Mouse (Mus musculus) liver, adult 2 months (tissue): Measurements from ENCODE around the gene Rassf8. TPM values are rescaled to one million over a fixed set of nuclear protein-coding genes. Genes with fewer than 3 reads are reported as not detected.

Source experiments
- DNase-seq: peaks from one replicate; pipeline ENCODE4 v3.0.0-alpha.2; 2011; ENCODE audit warnings: low read depth, low spot score; ENCODE audit errors: extremely low read depth
- H3K27ac ChIP-seq: fragments of 200-500 bp; replicated peaks from 2 replicates; pipeline ENCODE4 v1.5.1; 2012; ENCODE audit warnings: low read depth, mild to moderate bottlenecking, control low read depth, inconsistent platforms, low read length; ENCODE audit not compliant: insufficient read depth
- H3K27me3 ChIP-seq: fragments of 200-500 bp; 2 replicates; pipeline ENCODE4 v1.6.1; 2012; ENCODE audit warnings: mild to moderate bottlenecking, moderate library complexity, low read length, inconsistent platforms; ENCODE audit not compliant: control insufficient read depth, insufficient read depth
- H3K36me3 ChIP-seq: fragments of 200-500 bp; 2 replicates; pipeline ENCODE4 v1.6.1; 2012; ENCODE audit warnings: low read length, inconsistent platforms; ENCODE audit not compliant: control insufficient read depth, insufficient read depth
- H3K4me1 ChIP-seq: fragments of 200-500 bp; 2 replicates; pipeline ENCODE4 v1.6.1; 2011; ENCODE audit warnings: low read length; ENCODE audit not compliant: control insufficient read depth, insufficient read depth
- H3K4me3 ChIP-seq: fragments of 200-500 bp; 2 replicates; pipeline ENCODE4 v1.5.1; 2011; ENCODE audit warnings: low read depth, mild to moderate bottlenecking, control low read depth, low read length, moderate library complexity; ENCODE audit not compliant: insufficient read depth
- H3K79me2 ChIP-seq: fragments of 200-500 bp; 2 replicates; pipeline ENCODE4 v1.6.1; 2012; ENCODE audit warnings: inconsistent platforms, mild to moderate bottlenecking, low read length, moderate library complexity; ENCODE audit not compliant: control insufficient read depth, insufficient read depth
- H3K9ac ChIP-seq: fragments of 200-500 bp; 2 replicates; pipeline ENCODE4 v1.6.1; 2012; ENCODE audit warnings: low read depth, mild to moderate bottlenecking, control low read depth, inconsistent platforms, low read length
- CTCF ChIP-seq: fragments of 200-500 bp; IDR thresholded peaks from 2 replicates; pipeline ENCODE4 v1.5.1; 2011; ENCODE audit warnings: low read depth, low read length, control low read depth
- POLR2A ChIP-seq: fragments of 200-500 bp; IDR thresholded peaks from 2 replicates; pipeline ENCODE4 v1.6.1; 2011; ENCODE audit warnings: low read length, control low read depth; ENCODE audit not compliant: insufficient read depth; ENCODE audit errors: extremely low read depth
- WGBS: fragments of 180-500 bp; shearing (Covaris S2); methylation state at CpG from one replicate; pipeline ENCODE4 v1.1.7; 2018; 5-methylcytosine and 5-hydroxymethylcytosine counted together
- polyA plus RNA-seq: library from polyadenylated mRNA; depleted of rRNA; stranded (reverse); fragments of >200 nt; gene quantifications from 2 replicates; pipeline ENCODE4 v1.2.3, GENCODE M21; 2012
- total RNA-seq: library from RNA; depleted of rRNA; stranded (reverse); fragments of >200 nt; gene quantifications from 2 replicates; pipeline ENCODE4 v1.2.3, GENCODE M21; 2014

Rassf8 gene
- total and polyA plus RNA-seq, 2 experiments = 19.5 to 30.0 TPM

GRCm38 (mm10) chr6:145726986-145727385 lies 19.6 kb upstream of the Rassf8 start:
- WGBS = 67% methylated on average over 5 of the region's 5 CpGs

DNA sequence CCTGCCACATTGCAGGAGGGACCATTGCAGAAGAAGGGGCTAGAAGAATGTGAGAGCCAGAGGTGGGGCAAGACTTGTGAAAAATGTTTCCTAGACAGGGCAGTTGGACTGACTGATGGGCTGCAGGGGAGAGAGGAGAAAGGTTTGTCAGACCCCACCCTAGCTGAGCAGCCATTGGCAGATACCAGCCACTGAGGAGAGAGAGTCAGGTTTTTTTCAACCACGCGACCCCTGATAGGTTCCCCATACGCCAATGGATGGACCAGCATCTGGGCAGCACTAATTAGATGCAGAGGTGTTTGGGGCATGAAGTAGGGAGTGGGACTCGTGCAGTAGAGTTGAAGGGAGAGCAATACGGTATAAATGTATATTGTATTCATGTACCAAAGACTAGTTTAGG lies 13.7 kb upstream of the Rassf8 start:
- no peak overlapping the region for H3K9ac ChIP-seq
- no peaks in the 10 kb centered on the region for H3K4me1 ChIP-seq
- WGBS = 85% methylated on average over 5 of the region's 5 CpGs
- H3K27ac ChIP-seq = no peak overlapping the region
- no peak for DNase-seq
- H3K27me3 ChIP-seq = no peaks in the 10 kb centered on the region
- no peak for TF ChIP-seq POLR2A
- no peak for TF ChIP-seq CTCF
- H3K79me2 ChIP-seq = no peaks in the 10 kb centered on the region
- no peak overlapping the region for H3K4me3 ChIP-seq
- no peaks in the 10 kb centered on the region for H3K36me3 ChIP-seq

More at GRCm38 (mm10) chr6:145726986-145727385, 19.6 kb upstream of the Rassf8 start:
- no peaks in the 10 kb centered on the region for H3K36me3 ChIP-seq
- H3K27me3 ChIP-seq = no peaks in the 10 kb centered on the region
- H3K27ac ChIP-seq = no peak overlapping the region
- TF ChIP-seq CTCF (no peak), POLR2A (no peak)
- DNase-seq = no peak
- no peak overlapping the region for H3K4me3 ChIP-seq
- H3K9ac ChIP-seq = no peak overlapping the region
- no peaks in the 10 kb centered on the region for H3K79me2 ChIP-seq
- H3K4me1 ChIP-seq = no peaks in the 10 kb centered on the region

GRCm38 (mm10) chr6:145733276-145733675 lies 13.3 kb upstream of the Rassf8 start:
- 74% methylated on average over 4 of the region's 4 CpGs for WGBS
- Histone ChIP-seq H3K9ac (no peak overlapping the region), H3K36me3 (no peaks in the 10 kb centered on the region), H3K4me1 (no peaks in the 10 kb centered on the region), H3K4me3 (no peak overlapping the region), H3K27me3 (no peaks in the 10 kb centered on the region), H3K79me2 (no peaks in the 10 kb centered on the region), H3K27ac (no peak overlapping the region)
- no peak for DNase-seq
- TF ChIP-seq CTCF (no peak), POLR2A (no peak)

DNA sequence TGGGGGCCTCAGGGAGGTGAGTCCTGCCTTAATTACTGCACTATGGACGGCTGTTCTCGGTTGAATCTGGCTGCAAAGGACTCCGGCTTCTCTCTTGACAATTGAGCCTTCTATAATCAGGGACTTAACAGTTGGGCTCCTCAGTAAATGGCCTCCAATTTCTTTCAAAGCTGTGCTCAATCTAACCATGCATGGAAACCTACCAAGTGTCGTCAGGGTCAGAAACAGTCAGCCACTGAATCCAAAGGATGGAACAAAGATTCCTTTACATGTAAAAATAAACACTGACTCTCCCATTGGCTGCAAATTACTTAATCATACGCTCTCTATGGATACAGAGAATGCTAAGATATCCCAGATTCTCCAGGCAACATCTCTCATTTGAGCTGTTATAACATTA lies 12.6 kb upstream of the Rassf8 start:
- 89% methylated on average over 5 of the region's 5 CpGs for WGBS
- H3K79me2 ChIP-seq = no peaks in the 10 kb centered on the region

DNA sequence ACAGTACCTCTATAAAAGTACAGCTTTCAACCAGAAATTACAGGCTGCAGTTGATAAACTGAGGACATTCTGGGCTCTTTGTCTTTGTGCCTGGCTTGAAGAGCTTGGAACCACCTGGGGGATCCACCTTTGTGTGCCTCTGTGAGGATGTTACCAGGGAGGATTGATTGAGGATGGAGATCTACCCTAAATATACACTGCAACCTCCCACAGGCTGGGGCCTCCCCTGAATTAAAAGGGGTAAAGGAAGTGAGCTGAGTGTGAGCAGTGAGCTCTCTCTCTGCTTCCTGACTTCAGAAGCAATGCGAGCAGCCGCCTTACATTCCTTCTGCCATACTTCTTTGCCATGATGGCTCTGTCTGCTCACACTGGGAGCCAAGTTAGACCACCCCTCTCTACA lies 10.4 kb upstream of the Rassf8 start:
- no peak overlapping the region for H3K27ac ChIP-seq
- H3K27me3 ChIP-seq = no peaks in the 10 kb centered on the region
- no peak overlapping the region for H3K4me3 ChIP-seq
- no peak for TF ChIP-seq CTCF
- WGBS = 77% methylated on average over 2 of the region's 2 CpGs
- H3K4me1 ChIP-seq = no peaks in the 10 kb centered on the region; the same call in 1 of the 2 replicates
- no peak for DNase-seq
- no peak overlapping the region for H3K9ac ChIP-seq
- no peaks in the 10 kb centered on the region for H3K36me3 ChIP-seq
- H3K79me2 ChIP-seq = no peaks in the 10 kb centered on the region

More for the DNA sequence above, 12.6 kb upstream of the Rassf8 start:
- H3K4me3 ChIP-seq = no peak overlapping the region
- TF ChIP-seq POLR2A (no peak), CTCF (no peak)
- H3K9ac ChIP-seq = no peak overlapping the region
- no peaks in the 10 kb centered on the region for H3K36me3 ChIP-seq
- no peaks in the 10 kb centered on the region for H3K4me1 ChIP-seq
- DNase-seq = no peak
- no peak overlapping the region for H3K27ac ChIP-seq
- no peaks in the 10 kb centered on the region for H3K27me3 ChIP-seq

- H3K4me1 ChIP-seq = no peaks in the 10 kb centered on the region; the same call in 1 of the 2 replicates
- H3K9ac ChIP-seq = no peak overlapping the region
- H3K27me3 ChIP-seq = no peaks in the 10 kb centered on the region
- no peak for TF ChIP-seq CTCF
- no peak for TF ChIP-seq POLR2A
- no peaks in the 10 kb centered on the region for H3K79me2 ChIP-seq
- no peak overlapping the region for H3K27ac ChIP-seq
- H3K4me3 ChIP-seq = no peak overlapping the region
- WGBS = 91% methylated on average over 6 of the region's 6 CpGs
- no peaks in the 10 kb centered on the region for H3K36me3 ChIP-seq
- no peak for DNase-seq
Measured at GRCm38 (mm10) chr6:145739231-145739630, 7.3 kb upstream of the Rassf8 start.

GRCm38 (mm10) chr6:145740011-145740410 lies 6.5 kb upstream of the Rassf8 start:
- Histone ChIP-seq H3K79me2 (no peaks in the 10 kb centered on the region), H3K9ac (no peak overlapping the region), H3K27ac (no peak overlapping the region), H3K36me3 (no peaks in the 10 kb centered on the region), H3K4me1 (no peaks in the 10 kb centered on the region; the same call in 1 of the 2 replicates), H3K27me3 (no peaks in the 10 kb centered on the region), H3K4me3 (no peak overlapping the region)
- peak; percentile 77 for DNase-seq
- no peak for TF ChIP-seq CTCF
- WGBS = 37% methylated on average over 3 of the region's 3 CpGs
